Mouse (Mus musculus) embryonic facial prominence, embryonic 12.5 days (tissue): Measurements from ENCODE around the gene Fam196b. TPM values are rescaled to one million over a fixed set of nuclear protein-coding genes. Genes with fewer than 3 reads are reported as not detected.

Experiments
- ATAC-seq: fragments of 200-750 bp; cut with Nextera tagmentation; 2 replicates; pipeline ENCODE4 v1.8.0; 2017; ENCODE audit not compliant: insufficient number of reproducible peaks, insufficient read depth, low FRiP score, low TSS enrichment
- H3K27ac ChIP-seq: fragments of 300-500 bp; sonication (generic); 2 replicates; pipeline ENCODE4 v1.5.1; 2016; ENCODE audit warnings: mild to moderate bottlenecking
- H3K27me3 ChIP-seq: fragments of 300-500 bp; sonication (generic); 2 replicates; pipeline ENCODE4 v1.6.1; 2016; ENCODE audit warnings: mild to moderate bottlenecking, moderate library complexity
- H3K36me3 ChIP-seq: fragments of 300-500 bp; sonication (generic); 2 replicates; pipeline ENCODE4 v1.6.1; 2016; ENCODE audit warnings: mild to moderate bottlenecking
- H3K4me1 ChIP-seq: fragments of 300-500 bp; sonication (generic); 2 replicates; pipeline ENCODE4 v1.6.1; 2016
- H3K4me2 ChIP-seq: fragments of 300-500 bp; sonication (generic); replicated peaks from 2 replicates; pipeline ENCODE4 v1.6.1; 2016; ENCODE audit warnings: mild to moderate bottlenecking, moderate library complexity
- H3K4me3 ChIP-seq: fragments of 300-500 bp; sonication (generic); 2 replicates; pipeline ENCODE4 v1.5.1; 2016; ENCODE audit warnings: mild to moderate bottlenecking
- H3K9ac ChIP-seq: fragments of 300-500 bp; sonication (generic); 2 replicates; pipeline ENCODE4 v1.6.1; 2016; ENCODE audit warnings: mild to moderate bottlenecking, moderate library complexity
- H3K9me3 ChIP-seq: fragments of 300-500 bp; sonication (generic); 2 replicates; pipeline ENCODE4 v1.6.1; 2016; ENCODE audit warnings: mild to moderate bottlenecking, moderate library complexity
- whole genome bisulfite sequencing: fragments of 180-500 bp; shearing (Covaris S2); methylation state at CpG from one replicate; pipeline ENCODE4 v1.1.7; 2016; 5-methylcytosine and 5-hydroxymethylcytosine counted together
- polyA plus RNA-seq: library from polyadenylated mRNA; unstranded; fragments of >200 nt; fragmentation: Nextera tagmentation; extraction: Ambion mirVana; gene quantifications from 2 replicates; pipeline ENCODE4 v1.2.1, GENCODE M21; 2016

Fam196b gene
- polyA plus RNA-seq, 1 experiment from 2014 or later = 1.4 TPM

- Histone ChIP-seq H3K9me3 (no peaks in the 10 kb centered on the region), H3K4me1 (no peaks in the 10 kb centered on the region), H3K4me2 (no peak overlapping the region), H3K4me3 (no peak overlapping the region), H3K27ac (no peak overlapping the region), H3K27me3 (no peaks in the 10 kb centered on the region), H3K9ac (no peak overlapping the region), H3K36me3 (no peaks in the 10 kb centered on the region)
- 67% methylated on average over 1 of the region's 1 CpGs for WGBS
- no peak for ATAC-seq
Observed at GRCm38 (mm10) chr11:34467056-34467455, 152.4 kb downstream of the Fam196b start.

DNA sequence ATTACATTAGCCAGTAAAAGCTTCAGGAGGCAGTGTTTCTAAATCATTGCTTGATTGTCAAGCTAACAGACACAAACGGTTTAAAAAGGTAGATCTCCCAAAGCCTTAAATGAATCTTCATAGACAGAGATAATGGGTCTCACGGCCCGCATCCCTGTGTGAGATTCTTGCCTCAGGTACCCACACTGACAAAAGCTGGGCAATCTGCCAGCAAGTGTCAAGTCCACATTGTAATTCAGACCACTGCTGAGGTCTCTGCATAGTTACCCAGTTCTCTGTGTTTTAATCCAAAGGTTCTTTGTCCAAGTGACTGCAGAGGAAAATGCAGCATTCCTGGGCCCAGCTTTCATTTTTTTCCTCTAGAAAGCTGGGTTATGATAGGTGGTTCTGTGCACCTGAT is 153.9 kb downstream of the Fam196b start:
- Histone ChIP-seq H3K4me3 (no peak overlapping the region), H3K36me3 (no peaks in the 10 kb centered on the region), H3K27me3 (no peaks in the 10 kb centered on the region), H3K4me2 (no peak overlapping the region), H3K9me3 (no peaks in the 10 kb centered on the region), H3K27ac (no peak overlapping the region), H3K9ac (no peak overlapping the region), H3K4me1 (no peaks in the 10 kb centered on the region)
- 65% methylated on average over 3 of the region's 3 CpGs for WGBS
- ATAC-seq = no peak

GRCm38 (mm10) chr11:34469792-34470191 is 155.2 kb downstream of the Fam196b start:
- 75% methylated on average over 2 of the region's 2 CpGs for WGBS
- Histone ChIP-seq H3K27me3 (no peaks in the 10 kb centered on the region), H3K4me3 (no peak overlapping the region)

More at GRCm38 (mm10) chr11:34469792-34470191, 155.2 kb downstream of the Fam196b start:
- Histone ChIP-seq H3K4me2 (no peak overlapping the region), H3K27ac (no peak overlapping the region), H3K4me1 (no peaks in the 10 kb centered on the region), H3K9me3 (no peaks in the 10 kb centered on the region), H3K36me3 (no peaks in the 10 kb centered on the region), H3K9ac (no peak overlapping the region)
- no peak for ATAC-seq

Other genes with a start within 250 kb of the Fam196b start
- gene 4930469K13Rik, start 216.3 kb upstream of the Fam196b start, polyA plus RNA-seq = not detected in 2 replicates
- gene Foxi1, start 106.7 kb upstream of the Fam196b start, polyA plus RNA-seq = 0.46 and 0.52 TPM in 2 replicates